Mouse (Mus musculus): Measurements from ENCODE around the gene Ticrr. TPM values are rescaled to one million over a fixed set of nuclear protein-coding genes. Genes with fewer than 3 reads are reported as not detected.

Gene Ticrr
- total RNA-seq (2021) = under 1 TPM; 0.10 to 0.20 TPM

DNA sequence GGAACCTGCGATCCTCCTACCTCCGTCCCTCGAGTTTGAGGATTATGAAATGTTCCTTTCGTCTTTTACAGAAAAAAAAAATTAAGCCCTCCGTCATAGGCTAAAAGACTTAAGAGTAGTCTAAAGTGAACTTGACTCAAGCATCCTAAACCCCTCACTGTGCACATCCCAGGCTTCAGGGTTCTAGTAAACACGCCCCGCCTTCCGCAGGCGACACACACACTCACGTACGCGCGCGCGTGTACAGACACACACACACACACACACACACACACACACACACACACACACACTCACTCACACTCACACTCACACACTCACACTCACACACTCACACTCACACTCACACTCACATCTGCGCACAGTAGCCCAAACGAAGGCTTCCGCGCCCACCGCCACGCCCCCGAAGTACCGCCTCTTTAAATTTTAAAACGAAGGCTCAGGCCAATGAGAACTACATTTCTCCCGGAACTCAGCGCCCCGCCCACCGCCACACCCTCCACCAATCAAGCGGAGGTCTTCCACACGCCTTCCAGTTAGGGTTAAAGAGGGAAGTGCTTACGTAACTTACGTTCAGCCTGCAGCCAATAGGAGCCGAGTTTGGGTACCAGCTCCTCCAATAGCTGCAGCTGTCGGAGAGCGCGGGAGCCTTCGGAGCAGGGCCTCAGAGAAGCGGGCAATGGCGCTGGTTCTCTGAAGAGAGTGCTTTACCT, at the start of gene Ticrr:
Gene Ticrr (plus strand): TSS at position 619 of the 713 bp plus-strand sequence.
- DNase-seq = peak; percentile 90 to 91

DNA sequence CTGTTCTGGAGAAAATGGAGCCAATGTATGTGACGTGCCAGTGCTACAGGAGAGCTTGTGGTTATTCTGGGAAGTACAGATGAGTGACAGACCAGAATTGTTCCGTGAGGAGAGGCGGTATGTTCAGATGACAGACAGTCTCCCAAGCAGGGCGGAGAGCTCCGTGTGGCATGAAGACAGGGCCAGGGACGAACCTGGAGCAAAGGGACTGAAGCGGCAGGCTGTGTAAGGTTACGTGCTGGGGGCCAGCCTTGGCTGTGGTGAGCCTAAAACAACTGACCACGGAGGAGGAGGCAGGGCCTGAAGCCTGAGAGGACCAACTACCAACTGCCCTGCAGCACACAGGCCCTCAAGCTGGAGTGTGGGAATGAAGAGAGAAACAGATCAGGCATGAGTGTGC, 48.1 kb upstream of the Ticrr start:
- no peak for DNase-seq

DNA sequence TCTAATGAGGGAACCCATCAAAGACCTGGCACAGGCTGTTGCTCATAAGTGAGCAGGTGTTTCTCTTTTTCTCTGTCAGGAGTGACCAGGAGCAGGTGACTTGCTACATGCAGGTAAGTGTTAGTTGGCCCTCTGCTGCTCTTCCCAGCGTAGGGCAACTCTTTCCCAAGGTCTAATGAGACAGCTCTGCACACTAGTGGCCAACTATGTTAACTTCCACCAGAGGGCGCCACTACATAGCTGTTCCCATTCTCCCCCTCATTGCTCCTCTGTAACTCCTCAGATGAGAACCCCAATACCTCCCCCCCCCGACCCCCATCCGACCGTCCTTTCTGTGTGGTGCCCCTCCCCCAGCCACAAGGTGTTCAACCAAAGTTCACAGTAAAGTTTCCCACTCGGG, 47.2 kb upstream of the Ticrr start:
- DNase-seq = peak in 1 of 2 experiments; percentile 50

DNA sequence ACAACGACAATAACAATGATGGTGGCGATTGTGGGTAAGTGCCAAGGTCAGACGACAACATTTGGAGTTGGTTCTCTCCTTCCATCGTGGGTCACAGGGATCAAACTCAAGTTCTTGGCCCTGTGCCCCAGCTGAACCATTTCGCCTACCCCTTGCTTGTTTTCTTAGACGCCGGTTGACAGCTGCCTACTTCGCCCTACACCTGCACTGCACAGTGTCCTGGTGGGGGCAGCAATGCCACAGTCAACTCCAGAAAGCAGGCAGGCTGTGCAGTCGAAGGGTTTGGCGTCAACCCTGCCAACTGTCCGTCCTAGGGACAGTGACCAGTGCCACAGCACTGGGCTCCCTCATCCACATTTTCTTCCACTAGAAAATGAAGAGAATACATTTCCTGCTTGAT, 46.7 kb upstream of the Ticrr start:
- DNase-seq = no peak

DNA sequence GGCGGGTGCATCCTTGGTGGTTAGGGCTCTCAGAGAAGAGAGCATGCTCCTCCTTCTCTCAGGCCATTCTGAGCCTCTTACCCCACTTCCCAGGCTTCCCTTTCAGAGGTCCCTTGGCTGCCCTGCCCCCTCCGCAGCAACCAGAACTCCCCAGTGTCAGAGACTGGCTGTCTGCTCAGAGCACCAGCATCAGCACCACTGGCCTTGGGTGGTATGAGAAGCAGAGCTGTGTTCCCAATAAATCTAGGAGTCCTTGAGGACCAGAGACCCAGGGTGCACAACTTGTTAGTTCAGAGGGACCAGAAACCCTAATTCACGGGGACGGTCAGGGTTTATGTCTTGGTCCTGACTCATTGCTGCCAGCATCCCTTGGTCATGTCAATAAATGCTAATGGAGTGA, 45.0 kb upstream of the Ticrr start:
- DNase-seq = no peak

DNA sequence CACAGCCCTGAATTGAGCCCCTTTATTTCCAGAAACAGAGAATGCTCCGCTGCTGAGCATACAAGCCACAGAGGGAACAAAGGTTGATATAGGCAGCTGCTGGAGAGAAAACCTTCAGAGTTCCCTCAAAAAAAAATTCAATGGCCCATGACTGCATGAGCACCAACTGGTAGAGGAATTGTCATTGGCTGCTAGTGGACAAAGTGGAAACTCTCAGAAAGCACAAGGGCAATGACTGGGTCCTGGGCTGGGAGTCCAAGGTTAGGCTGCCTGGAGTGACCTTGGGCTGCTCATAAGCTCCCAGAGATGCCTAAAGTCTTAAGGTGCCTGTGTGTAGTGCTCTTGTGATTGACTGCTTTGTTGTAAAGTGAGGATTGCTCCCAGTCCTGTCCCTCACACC, 44.1 kb upstream of the Ticrr start:
- DNase-seq = no peak

DNA sequence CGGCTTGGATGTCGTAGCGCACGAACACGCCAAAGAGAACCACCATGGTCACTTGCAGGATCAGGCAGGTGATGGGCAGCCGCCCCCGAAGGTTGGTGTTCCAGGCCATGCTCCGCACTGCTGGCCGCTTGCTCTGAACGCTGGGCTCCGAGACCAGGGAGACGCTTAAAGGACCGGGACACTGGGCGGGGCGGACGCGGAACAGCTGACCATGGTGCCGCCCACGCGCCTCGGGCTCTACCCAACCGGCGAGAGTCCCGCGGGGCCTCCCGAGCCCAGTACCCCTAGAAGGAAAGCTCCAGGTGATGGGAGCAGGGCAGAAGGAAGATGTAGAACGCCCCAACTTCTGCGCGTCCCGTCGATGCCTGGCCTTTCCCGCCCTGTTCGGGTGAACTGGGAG, 42.6 kb upstream of the Ticrr start, which contains the start of gene Rhcg:
Gene Rhcg (minus strand): TSS at position 240 of the 400 bp plus-strand sequence.
- DNase-seq = no peak

DNA sequence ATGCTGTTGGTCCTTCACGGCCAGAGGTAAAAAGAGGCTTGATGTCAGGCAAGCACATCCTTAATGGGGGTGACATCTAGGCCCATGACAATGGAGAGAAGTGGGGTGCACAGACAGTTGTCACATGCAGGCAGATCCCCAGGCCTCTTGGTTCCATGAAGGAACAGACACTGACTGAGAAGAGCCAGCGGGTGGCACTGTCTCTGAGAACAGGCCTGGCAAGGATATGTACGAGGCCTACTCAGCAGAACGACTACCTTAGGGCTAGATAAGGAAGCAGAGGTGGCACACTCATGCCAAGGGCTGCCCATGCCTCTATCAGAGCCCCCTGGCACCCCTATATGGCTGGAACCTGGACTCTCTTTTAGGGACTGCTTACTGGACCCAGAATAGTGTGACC, 40.5 kb upstream of the Ticrr start:
- no peak for DNase-seq

DNA sequence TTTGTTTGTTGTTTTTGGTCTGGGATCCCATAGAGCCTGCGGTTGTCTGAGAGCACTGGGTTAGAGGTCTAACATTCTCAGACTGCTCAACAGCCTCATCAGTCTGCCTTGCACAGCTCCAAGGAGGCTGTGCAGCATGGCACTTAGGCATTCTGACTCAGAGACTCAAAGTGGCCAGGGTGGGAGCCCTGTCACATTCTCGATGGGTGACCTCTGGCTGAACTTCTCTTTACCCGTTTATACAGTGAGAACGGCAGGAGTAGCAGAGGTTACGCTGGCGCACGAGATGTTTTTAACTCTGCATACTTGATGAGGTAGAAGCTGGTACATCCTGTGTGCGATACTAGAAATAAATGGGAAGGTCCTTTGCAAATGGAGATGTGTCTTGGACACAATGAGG, 36.9 kb upstream of the Ticrr start:
- DNase-seq = no peak

DNA sequence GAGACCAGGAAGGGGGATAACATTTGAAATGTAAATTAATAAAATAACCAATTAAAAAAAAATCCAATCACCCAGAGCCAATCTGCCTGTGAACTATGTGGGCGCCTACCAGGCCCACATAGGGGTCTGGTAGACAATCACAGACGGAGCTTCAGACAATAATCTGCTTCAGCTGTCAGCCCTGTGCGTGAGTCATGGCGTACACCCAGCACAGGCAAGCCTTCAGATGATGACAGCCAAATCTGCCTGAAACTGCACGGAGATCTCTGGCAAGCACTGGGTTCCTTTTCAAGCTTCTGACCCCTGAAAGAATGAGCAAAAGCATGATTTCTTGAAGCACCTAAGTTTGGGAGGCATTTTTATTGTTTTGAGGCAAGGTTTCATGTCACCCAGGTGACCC, 33.8 kb upstream of the Ticrr start:
- peak in 1 of 2 experiments; percentile 18 for DNase-seq

DNA sequence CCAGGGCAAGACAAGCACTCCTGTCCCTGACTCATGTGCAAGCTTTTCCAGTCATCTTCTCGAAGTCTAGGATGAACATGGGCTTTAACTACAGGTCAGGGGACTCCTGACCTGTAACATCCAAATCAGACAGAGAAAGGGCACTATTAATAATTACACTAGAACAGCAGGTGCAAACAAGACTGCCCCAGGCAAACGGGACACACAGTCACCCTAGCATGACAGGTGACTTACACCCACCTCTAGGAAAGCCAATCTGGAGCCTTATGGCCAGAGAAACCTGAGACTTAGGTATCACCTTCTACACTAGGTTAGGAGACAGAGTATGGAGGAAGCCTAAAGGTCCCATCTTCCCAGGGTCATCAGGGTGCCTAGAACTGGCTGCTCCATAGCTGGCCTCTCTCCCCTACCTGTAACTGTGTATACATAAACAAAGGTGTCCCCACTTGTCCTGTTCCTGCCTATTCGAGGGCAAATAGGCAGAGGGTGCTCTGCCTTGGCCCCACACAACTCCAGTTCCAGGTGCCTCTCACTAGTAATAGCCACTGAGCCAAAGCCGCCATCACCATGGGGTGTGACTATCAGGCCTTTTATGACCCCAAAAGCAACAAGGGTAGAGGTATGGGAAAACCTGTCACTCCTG, 31.6 kb upstream of the Ticrr start:
- no peak for DNase-seq

DNA sequence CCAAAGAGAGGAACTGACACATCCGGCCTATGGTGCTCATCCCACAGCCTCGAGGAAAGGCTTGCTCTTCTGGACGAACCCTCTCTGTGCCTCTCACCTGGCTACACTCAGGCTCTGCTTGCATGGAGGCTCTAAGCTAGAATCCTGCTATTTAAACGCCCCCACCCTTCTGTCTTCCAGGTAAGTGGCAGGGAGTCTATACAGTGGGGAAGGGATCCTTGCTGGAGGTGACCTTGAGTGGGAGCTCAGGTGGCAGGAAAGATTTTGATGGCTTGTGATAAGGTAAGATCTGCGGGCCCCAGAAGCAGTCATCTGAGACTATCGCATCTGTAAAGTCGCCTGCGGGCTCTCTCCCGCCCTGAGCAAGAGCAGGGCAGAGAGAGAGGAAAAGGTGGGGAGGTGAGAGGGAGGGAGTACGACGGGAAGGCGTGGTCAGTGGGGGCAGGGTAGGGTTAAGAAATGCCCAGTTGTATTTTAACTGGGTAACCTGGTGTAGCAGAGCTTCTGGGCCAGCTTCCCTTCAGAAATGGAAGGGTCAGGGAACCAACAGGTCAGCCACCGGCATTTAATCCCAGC, 28.1 kb upstream of the Ticrr start:
- DNase-seq = no peak

DNA sequence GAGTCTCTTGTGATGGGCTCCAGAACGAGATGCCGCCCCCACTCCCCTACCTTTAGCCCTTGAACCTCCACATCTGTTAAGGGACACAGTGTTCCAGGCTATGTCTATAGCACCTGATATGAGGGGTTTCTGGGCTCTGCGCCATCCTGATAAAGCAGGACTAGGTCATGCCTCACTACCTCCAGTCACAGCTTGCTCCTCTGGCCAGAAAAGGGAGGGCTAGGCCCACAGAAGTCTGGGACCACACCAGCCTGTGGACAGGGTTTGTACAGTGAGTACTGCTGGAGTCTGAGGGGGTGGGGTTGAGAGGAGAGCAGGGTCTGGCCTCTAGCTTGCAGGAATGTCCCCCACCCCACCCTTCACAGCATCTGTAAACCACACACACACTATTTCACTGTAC, 12.8 kb upstream of the Ticrr start:
- no peak for DNase-seq

DNA sequence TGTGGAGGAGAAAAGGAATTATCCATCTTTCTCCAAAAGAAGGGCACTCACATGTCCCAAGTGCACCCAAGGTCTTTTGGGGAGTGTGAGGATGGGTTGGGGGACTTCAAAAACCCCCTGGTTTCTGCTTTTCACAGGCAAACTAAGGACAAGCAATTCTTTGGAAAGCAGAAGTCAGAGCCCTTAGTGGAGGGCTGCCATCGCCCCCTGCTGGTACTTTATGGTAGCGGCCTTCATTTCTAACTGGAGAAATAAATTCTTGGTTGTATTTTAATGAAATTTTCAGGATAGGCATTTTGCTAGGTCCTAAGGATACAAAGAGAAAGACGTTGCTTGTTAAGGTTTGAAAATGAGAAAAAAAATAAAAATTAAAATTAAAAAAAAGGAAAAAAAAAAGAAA, 11.0 kb upstream of the Ticrr start:
- DNase-seq = peak; percentile 45 to 57

DNA sequence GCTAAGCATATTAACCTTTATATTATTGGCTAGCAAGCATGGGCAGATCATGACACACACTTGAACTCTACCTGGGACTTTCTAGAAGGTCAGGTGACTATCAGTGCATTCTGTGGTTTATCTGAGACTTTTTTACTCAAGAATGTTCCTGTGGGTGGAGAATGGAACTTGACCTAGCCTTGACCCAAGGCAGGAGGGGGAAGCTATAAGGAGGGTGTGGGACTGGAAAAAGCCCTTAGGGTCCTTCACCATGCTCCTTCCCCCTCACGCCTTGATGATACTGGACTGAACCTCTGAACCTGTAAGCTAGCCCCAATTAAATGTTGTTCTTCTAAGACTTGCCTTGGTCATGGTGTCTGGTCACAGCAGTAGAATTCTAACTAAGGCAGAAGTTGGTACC, 5.8 kb upstream of the Ticrr start:
- DNase-seq = no peak

DNA sequence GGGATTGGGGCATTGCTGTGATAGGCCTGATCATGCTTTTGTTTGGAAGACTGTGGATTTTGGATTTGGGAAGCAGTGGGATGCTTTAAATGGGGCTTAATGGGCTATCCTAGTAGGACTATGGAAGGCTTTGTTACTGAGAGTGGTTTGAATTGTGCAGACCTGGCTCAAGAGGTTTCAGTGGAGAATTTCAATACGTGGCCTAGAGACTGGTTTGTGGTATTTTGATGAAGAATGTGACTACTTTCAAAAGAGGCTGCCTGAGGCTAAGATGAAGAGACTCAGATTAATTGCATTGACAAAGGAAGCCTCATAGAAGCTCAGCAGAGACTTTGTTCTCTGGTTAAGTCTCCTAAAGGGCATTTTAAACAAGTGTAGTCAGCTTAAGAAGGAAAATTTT, 5.4 kb upstream of the Ticrr start:
- DNase-seq = no peak

DNA sequence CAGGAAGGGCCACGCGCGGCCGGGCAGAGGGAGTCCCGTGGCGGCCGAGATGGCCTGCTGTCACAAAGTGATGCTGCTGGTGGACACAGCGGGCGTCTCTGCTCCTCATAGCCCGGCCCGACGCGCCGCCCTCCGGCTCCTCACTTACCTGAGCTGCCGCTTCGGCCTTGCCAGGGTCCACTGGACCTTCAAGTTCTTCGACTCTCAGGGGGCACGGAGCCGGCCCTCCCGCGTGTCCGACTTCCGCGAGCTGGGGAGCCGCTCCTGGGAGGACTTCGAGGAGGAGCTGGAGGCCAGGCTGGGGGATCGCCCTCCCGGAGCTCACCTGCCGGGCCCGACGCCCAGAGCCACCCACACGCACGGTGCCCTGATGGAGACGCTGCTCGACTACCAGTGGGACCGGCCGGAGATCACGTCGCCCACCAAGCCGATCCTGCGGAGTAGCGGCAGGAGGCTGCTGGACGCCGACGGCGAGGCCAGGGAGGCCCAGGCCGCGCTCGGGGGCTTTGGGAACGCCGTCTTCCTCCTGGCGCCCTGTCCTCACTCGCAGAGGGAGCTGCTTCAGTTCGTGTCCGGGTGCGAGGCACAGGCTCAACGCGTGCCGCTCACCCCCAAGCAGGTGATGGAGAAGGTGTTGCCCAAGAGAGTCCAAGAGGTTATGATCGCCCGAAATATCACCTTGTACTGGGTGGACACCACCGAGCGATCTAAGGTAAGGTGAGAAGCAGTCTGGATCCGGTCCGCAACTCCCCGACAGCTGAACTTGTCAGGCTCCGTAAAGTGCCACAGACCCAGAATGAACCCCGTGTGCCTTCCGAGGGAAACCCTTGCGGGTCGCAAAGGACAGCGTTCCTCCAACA, 525 bp downstream of the Ticrr start:
- no peak for DNase-seq

DNA sequence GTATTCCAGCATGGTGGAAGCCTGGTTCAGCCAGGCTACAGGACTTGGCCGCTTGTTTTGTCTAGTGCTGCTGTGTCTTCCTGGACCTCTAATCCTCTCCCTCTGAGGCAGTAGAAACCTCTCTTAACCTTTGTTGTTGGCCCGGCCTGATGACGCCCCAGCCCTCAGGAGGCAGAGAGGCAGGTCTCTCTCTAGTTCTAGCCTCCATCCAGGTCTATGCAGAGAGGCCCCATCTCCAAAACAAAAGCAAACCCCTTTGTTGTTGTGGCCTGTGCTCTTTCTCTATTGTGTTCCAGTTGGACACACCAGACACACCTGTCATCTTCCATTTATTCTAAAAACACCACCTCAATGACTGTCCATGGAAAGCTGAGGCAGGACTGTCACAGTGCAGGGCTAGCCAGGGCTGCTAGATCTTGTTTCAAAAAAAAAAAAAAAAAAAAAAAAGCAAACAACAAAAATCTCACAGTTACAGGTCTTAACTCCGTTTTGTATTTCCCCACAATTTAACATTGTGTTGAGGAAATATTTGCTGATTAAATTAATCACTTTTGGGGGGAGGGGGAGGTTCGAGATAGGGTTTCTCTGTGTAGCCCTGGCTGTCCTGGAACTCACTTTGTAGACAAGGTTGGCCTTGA, 1.4 kb downstream of the Ticrr start:
- DNase-seq = no peak

DNA sequence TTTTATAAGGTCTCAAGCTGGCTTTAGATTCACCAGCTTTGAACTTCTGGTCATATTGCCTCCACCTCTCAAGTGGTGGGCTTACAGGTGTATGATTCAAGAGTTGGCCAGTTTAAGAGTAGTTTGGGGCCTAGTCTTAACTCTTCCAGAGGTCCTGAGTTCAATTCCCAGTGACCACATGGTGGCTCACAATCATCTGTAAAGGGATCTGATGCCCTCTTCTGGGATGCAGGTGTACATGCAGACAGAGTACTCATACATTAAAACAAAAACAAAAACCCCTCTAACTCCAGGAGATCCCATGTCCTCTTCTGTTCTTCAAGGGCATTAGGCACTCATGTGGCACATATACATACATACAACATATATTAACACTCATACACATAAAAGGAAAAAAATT, 6.7 kb downstream of the Ticrr start:
- no peak for DNase-seq

DNA sequence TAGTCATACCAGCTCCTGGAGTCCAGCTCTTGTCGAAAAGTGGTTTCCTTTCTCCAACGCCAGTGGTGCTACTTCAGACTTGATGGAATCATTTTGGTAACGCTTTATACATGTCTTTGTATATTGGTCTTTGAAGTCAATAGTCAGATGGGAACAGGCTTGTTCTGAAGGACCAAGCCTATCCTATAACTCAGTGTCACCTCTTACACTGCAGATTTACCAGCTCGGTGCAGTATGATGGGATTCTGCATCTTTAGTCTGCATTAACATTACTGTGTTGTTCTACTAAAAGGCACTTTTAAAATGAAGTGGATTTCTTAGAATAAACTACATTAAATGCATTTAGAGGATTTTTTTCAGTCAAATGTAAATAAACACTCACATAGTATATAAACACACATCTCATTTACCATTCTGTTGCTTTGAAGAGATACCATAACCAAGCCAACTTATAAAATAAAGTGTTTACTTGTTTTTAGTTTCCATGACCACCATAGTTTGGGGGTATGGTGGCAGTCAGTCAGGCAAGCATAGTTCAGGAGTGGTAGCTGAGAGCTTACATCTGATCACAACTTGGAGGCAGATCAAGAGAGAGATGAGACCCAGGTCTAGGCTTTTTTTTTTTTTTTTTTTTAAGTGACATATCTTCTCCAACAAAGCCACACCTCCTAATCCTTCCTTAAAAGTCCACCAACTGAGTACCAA, 11.1 kb downstream of the Ticrr start:
- DNase-seq = no peak

DNA sequence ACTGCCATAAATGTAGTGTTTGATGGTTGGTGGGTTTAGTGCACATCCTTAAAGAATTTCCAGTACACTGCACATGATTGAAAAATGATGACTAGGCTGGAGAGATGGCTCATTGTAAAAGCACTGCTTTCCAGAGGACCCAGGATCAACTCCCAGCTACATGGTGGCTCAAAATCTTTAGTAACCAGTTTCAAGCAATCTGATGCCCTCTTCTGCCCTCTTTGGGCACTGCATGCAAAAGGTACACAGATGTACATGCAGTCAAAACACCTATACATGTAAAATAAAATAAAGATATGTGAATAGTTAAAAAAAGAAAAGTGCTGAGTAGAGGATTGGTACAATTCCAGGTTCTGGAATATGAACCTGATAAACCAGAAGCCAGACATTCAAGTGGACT, 19.2 kb downstream of the Ticrr start:
- no peak for DNase-seq

DNA sequence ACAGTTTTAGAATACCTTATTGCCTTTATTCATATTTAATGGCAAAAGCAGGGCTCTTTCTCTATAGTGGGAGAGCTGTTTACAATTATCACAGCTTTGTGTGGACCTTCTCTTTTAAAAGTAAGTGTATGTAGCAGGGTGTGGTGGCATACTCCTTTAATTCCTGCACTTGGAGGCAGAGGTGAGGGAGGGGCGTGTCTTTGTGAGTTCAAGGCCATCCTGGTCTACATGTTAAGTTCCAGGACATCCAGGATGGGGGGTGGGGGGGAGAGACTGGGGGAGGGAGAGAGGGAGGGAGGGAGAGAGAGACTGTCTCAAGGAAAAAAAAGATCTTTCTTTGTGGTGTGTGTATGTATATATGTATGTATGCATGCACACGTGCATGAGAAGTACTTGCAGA, 20.2 kb downstream of the Ticrr start:
- DNase-seq = no peak
